Mouse (Mus musculus) ovary, postnatal 10 days (tissue): ENCODE measurements around the gene Ocel1.
A peak's percentile ranks its signal among the peaks of the same experiment; 100 is the strongest.

Source experiments
- DNase-seq: peaks from one replicate; pipeline ENCODE4 v3.0.0; 2022; ENCODE audit warnings: low spot score

Ocel1 gene

DNA sequence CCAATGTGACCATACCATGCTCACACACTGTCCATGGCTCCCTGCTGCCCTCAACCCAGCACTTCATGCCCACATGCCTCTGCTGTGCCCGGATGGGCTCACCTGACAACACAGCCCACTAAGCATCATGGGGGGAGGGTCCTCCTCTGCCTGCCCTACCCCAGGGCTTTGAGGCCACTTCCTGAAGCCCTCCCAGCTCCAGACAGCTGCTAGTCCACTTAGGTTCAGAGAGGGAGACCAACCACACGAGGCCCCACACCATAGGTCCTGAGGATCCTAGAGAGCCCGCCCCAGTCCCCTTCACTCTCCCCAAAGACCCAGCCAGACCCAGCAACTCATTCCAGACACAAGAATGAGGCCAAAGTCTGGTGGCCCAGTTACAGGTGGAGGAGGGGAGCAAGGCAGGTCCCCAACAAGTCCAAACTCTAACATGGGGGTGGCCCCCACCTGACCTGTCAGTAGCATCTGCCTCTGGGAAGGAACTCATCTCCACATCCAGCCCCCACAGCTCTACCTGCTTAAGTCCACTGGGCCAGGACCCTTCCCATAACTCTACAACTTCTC is 8.5 kb downstream of the Ocel1 start:
- DNase-seq: no peak

DNA sequence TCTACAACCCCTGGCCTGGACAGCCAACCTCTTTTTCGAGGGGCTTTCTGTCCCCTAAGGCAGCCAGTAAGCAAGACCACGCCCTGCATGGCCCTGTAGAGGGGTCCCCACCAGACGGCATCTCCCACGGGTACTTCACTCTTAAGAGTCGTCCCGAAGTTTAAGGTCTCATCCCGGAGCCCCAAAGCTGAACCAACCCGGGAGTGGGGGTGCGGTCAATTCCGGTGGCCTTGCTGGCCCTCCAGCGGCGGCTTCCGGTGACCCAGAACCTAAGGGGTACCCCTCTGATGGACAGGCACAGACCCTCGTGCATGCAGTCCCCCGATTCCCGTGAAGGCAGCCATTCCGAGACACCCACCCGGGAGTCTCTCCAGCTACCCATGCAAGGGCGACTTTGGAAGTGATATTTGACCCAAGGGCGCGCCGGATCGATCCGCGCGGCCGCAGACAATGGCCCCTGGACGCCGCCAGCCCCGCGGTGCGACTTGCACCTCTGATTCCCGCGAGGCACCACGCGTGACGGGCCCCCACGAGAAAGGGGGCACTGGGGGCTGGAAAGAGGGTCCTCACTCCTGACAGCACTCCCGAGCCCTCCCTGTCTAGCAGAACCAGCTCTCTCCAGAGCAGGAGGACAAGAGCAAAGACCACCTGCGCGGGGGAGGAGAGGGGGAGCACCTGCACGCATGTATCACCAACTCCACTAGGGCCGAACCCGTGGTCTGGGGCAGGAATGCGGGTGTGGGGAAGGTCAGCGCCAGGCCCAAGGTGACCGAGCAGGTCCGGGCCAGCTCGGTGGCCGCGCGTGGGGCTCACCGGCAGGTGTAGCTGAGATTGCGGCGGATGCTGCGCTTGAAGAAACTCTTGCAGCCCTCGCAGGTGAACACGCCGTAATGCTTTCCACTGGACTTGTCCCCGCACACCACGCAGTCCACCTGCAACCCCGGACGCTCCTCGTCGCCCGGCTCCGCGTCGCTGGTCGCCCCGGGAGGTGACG is 9.4 kb downstream of the Ocel1 start:
- no peak for DNase-seq

- DNase-seq: peak; percentile 66
Observed at GRCm38 (mm10) chr8:71381421-71381970, 10.4 kb downstream of the Ocel1 start, which contains the start of gene Nr2f6. Gene Nr2f6 (minus strand): TSS chr8:71381960.

GRCm38 (mm10) chr8:71381971-71382961 is 11.2 kb downstream of the Ocel1 start:
- DNase-seq: peak; percentile 67

GRCm38 (mm10) chr8:71383396-71383795 is 12.3 kb downstream of the Ocel1 start:
- DNase-seq: no peak

GRCm38 (mm10) chr8:71383860-71384259 is 12.8 kb downstream of the Ocel1 start:
- no peak for DNase-seq

- DNase-seq: no peak
Observed at GRCm38 (mm10) chr8:71385212-71385835, 14.2 kb downstream of the Ocel1 start.

- no peak for DNase-seq
Observed at GRCm38 (mm10) chr8:71388267-71388666, 17.2 kb downstream of the Ocel1 start.

DNA sequence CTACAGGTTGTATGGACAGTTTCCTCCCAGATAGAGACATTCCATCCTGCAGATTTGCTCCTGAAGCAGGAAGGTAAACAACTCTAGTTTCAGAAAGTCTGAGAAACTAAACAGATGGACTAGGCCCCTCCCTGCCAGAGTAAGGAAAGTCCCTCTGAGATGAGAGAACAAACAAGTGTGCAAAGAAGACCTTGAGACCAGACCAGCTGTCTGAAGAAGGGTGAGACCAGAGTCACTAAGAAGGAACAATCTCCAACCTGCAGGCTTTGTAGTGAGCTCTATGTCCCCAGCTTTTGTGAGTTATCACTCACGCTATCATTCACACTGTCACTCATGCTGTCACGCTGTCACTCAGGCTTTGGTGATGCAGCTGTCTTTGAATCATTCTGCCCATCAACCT is 20.6 kb downstream of the Ocel1 start:
- DNase-seq: no peak

DNA sequence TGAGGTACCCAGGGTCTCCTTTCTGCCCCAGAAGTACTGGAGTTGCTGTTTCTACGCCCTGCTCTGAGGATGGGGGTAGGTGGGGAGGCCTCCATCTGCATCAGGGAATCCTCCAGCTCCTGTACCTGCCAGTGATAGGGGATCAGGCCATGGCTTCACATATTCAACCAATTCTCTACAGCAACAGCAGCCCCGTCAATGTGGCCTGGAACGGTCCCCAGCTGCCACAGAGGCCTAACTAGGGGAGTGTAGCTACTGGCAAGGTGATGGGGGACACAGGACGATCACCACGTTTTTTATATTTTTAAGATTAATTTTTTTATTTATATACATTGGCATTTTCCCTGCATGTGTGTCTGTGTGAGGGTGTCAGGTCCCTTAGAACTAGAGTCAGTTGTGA is 21.3 kb downstream of the Ocel1 start:
- DNase-seq: no peak

- no peak for DNase-seq
Observed at GRCm38 (mm10) chr8:71392871-71393270, 21.8 kb downstream of the Ocel1 start.

GRCm38 (mm10) chr8:71394481-71394880 is 23.4 kb downstream of the Ocel1 start:
- DNase-seq: no peak

- DNase-seq: no peak
Observed at GRCm38 (mm10) chr8:71395071-71395470, 24.0 kb downstream of the Ocel1 start.

DNA sequence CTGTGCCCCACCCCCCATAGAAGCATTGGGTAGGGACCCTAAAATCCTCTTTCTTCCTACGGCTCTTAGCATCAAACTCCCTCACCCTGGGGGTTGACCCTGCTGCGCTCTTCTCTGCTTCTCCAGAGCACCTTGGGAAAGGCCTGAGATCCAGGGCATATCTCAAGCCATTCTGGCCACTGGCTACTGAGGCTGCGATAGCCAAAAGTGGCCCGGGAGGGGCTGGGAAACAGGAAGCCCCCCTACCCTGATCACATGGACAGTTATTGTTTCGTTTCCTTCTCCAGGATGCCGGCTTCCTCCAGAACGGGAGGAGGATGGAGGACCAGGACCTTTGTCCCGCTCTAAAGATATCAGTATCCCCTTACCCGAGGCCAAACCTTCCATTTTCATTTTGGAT is 24.5 kb downstream of the Ocel1 start, which contains the start of gene Ushbp1:
Ushbp1 (minus strand) TSS at position 174 of the 400 bp plus-strand sequence.
- DNase-seq: no peak

DNA sequence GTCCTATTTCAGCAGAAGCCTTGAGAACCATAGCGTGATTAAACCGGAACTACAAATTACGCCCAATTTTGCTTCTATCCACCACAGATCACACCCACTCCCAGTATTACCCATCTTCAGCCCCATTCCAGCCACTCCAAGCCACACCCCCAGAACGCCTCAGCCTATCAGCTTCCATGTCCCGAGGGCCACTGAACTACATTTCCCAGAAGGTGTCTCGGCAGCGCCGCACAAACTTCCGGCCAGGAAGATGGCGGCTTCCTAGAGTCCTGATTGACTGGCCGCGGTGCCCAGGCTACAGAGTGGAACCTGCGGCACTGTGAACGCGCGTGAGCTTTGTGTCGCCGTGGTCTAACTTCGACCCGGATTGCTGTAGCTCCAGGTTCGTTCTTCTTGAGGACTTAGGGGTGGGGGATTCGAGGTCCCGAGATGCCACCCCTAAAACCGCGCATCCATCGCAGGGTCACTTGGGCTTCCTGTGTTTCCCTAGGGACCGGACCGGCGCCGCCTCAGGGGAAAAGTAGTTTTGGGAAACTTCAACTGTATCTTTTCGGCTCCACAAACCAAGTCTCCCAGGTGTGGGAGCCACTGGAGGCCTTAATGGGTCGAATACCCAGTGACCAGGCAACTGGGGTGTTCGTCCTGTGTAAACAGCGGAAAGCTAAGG is 25.7 kb downstream of the Ocel1 start, which contains the start of gene Babam1:
Babam1 (plus strand) TSS at position 223 of the 667 bp plus-strand sequence.
- DNase-seq: peak; percentile 62

DNA sequence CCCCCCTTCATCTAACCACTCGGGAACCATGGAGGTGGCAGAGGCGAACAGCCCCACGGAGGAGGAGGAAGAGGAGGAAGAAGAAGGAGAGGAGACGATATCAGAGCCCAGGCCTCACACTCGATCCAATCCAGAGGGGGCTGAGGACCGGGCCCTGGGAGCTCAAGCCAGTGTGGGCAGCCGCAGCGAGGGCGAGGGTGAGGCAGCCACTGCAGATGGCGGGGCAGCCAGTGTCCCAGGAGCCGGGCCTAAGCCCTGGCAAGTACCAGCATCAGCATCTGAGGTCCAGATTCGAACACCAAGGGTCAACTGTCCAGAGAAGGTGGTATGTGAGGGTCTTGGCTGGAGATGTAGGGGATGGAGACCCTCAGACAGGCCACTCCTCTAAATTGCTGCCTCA is 26.6 kb downstream of the Ocel1 start:
- DNase-seq: no peak

GRCm38 (mm10) chr8:71400826-71401225 is 29.7 kb downstream of the Ocel1 start:
- no peak for DNase-seq

DNA sequence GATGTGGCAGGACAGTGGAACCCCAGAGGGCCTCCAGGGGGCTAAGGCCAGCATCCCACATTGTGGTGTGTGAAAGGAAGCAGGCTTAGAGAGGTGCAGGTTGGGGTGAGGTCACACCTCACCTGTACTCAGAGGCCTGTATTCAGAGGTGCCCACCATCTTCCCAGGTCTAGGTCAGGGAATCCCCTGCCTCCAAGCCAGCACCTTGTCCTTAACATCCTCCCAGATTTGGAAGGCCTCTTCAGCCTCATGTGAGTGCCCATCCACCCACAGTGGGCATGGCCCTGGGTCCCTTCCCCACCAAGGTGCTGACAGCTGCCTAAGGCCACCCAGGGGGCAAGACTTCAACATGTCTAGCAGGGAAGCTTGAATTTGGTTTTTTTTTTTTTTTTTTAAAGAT is 30.4 kb downstream of the Ocel1 start:
- no peak for DNase-seq

- no peak for DNase-seq
Observed at GRCm38 (mm10) chr8:71402446-71402964, 31.4 kb downstream of the Ocel1 start.
